ENCODE assay signal across 29 mouse cellular contexts in genomic region chr19:15495532-15495931, GRCm38 (mm10).
"Had no signal": no experiment of that assay in that cellular context is flagged by ENCODE, and none has a peak within 500 bp of the region (broad histone marks: within the 10 kb centered on the region; RNA-seq: fewer than 3 reads in every experiment).

No protein-coding gene starts in this region.

- DNase-seq: heart, postnatal 10 days; heart, postnatal 14 days; heart, postnatal 36 days; heart, postnatal 4 days; kidney, adult 11 months; kidney, adult 18-20 months; kidney, adult 2 months; kidney, adult 8-10 months; kidney, adult 9 months; kidney, postnatal 10 days; kidney, postnatal 14 days; kidney, postnatal 25 days; kidney, postnatal 36 days; kidney, postnatal 4 days; layer of hippocampus, adult 9-11 months; layer of hippocampus, postnatal 36 days had no signal

- H3K27ac ChIP-seq: heart, embryonic 13.5 days; heart, embryonic 15.5 days; hindbrain, embryonic 10.5 days; hindbrain, embryonic 12.5 days; hindbrain, embryonic 13.5 days; hindbrain, embryonic 14.5 days; hindbrain, embryonic 15.5 days; hindbrain, postnatal 0 days; intestine, embryonic 15.5 days; kidney, embryonic 15.5 days; kidney, postnatal 0 days; layer of hippocampus, adult 2 months; left cerebral cortex, adult 2 months had no signal

- H3K4me3 ChIP-seq: heart, embryonic 13.5 days; heart, embryonic 15.5 days; hindbrain, embryonic 10.5 days; hindbrain, embryonic 12.5 days; hindbrain, embryonic 13.5 days; hindbrain, embryonic 15.5 days; intestine, embryonic 15.5 days; kidney, embryonic 15.5 days; layer of hippocampus, adult 2 months; left cerebral cortex, adult 2 months had no signal

- H3K9ac ChIP-seq: heart, embryonic 13.5 days; heart, embryonic 15.5 days; hindbrain, embryonic 12.5 days; hindbrain, embryonic 13.5 days; hindbrain, embryonic 14.5 days; hindbrain, embryonic 15.5 days; intestine, embryonic 15.5 days; kidney, embryonic 15.5 days had no signal

- H3K9me3 ChIP-seq: heart, embryonic 13.5 days; heart, embryonic 15.5 days; hindbrain, embryonic 10.5 days; hindbrain, embryonic 12.5 days; hindbrain, embryonic 13.5 days; hindbrain, embryonic 15.5 days; intestine, embryonic 15.5 days; kidney, embryonic 15.5 days had no signal

- H3K27me3 ChIP-seq: heart, embryonic 13.5 days; heart, embryonic 15.5 days; hindbrain, embryonic 12.5 days; hindbrain, embryonic 13.5 days; intestine, embryonic 15.5 days; kidney, embryonic 15.5 days had no signal

- H3K4me1 ChIP-seq: heart, embryonic 13.5 days; heart, embryonic 15.5 days; hindbrain, embryonic 10.5 days; hindbrain, embryonic 12.5 days; hindbrain, embryonic 13.5 days; hindbrain, embryonic 15.5 days; intestine, embryonic 15.5 days; kidney, embryonic 15.5 days had no signal

- H3K36me3 ChIP-seq: heart, embryonic 13.5 days; heart, embryonic 15.5 days; hindbrain, embryonic 10.5 days; hindbrain, embryonic 12.5 days; hindbrain, embryonic 13.5 days; hindbrain, embryonic 15.5 days; intestine, embryonic 15.5 days; kidney, embryonic 15.5 days had no signal
